Mouse (Mus musculus) ES-E14 (cell line): ENCODE measurements at regions not wholly inside any gene's neighbourhood (a gene's known extent, or its start where the extent isn't known, plus 50 kb on each side); places are given as distances from the start of the nearest gene placed in this dataset.

Experiments
- CHD2 ChIP-seq: IDR thresholded peaks from 2 replicates; pipeline ENCODE4 v1.6.1; 2014; ENCODE audit warnings: mild to moderate bottlenecking, low read depth, low read length, inconsistent platforms
- HCFC1 ChIP-seq: IDR thresholded peaks from 2 replicates; pipeline ENCODE4 v1.6.1; 2012; ENCODE audit warnings: low read length, inconsistent platforms, borderline replicate concordance; ENCODE audit not compliant: insufficient read depth
- MAFK ChIP-seq: IDR thresholded peaks from 2 replicates; pipeline ENCODE4 v1.6.1; 2014; ENCODE audit warnings: mild to moderate bottlenecking, low read depth, low read length, inconsistent platforms; ENCODE audit not compliant: insufficient read depth
- ZNF384 ChIP-seq: IDR thresholded peaks from 2 replicates; pipeline ENCODE4 v1.6.1; 2012; ENCODE audit warnings: low read depth, low read length, inconsistent platforms

DNA sequence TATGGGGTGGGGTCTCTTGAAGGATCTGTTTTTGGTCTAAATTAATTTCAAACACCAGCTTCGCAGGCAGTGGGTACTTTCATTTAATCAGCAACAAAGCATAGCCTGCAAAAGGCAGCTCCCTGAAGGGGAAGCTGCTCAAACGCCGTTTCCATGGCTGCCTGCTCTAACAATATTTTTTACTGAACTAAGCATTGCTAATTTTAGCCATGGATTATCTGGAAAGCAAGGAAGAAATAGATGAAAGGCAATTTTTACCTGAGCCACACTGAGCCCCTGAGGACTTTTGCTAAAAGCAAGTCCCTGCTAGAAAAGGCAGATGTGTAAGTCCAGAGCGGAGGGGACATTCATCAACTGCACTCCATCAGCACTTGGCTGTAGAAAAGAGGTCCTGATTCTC lies 105.5 kb downstream of the AI593442 start:
- no peak for TF ChIP-seq CHD2
- TF ChIP-seq ZNF384, result no peak
- TF ChIP-seq HCFC1, result no peak
- no peak for TF ChIP-seq MAFK
